Mouse (Mus musculus): ENCODE measurements around the gene Timp4.

The Timp4 gene

GRCm38 (mm10) chr6:115252099-115252873 is at the start of gene Timp4:
Timp4 (minus strand) TSS chr6:115252205.
- in situ Hi-C loops (cut with MboI), result no loop called here

- in situ Hi-C loops (cut with MboI), result no loop called here
These were observed 41.9 kb upstream of the Timp4 start for GRCm38 (mm10) chr6:115293877-115294276.

DNA sequence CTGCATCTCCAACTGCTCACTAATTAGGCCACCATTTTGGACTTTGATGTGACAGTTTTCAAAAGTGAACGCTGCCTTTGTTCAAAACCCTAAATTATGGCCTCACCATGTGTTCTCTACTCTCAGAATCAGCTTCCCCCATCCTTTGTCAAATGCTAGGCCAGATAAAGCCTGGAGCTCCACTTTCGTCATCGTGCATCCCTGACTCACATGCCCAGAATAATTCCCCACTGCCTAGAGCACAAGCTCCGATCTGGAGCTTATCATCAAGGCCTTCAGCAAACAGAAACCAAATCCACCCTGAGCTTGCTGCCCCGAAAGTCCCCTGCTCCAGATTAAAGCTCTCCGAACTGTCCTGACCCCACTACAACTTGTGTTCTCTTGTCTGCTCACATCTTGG is 40.6 kb upstream of the Timp4 start:
- in situ Hi-C loops (cut with MboI), result no loop called here

DNA sequence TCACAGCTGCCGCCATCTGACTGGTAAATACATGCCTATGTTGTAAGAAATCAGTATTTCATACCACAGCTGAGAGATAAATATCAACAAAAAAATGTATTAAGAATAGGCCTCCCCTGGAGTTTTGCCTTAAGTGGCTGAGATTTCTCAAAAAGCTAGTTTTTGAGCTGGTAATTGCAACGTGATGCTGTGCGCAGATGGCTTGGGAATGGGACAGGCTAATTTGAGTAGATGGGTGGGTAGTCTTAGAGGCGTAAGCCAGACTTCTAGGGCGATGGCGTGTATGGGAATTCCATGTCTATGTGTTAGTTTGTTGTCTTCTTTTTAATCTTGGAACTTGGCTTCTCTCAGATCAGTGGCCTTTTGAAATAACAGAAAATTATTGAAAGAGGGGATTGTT is 39.8 kb upstream of the Timp4 start:
- in situ Hi-C loops (cut with MboI), result no loop called here

DNA sequence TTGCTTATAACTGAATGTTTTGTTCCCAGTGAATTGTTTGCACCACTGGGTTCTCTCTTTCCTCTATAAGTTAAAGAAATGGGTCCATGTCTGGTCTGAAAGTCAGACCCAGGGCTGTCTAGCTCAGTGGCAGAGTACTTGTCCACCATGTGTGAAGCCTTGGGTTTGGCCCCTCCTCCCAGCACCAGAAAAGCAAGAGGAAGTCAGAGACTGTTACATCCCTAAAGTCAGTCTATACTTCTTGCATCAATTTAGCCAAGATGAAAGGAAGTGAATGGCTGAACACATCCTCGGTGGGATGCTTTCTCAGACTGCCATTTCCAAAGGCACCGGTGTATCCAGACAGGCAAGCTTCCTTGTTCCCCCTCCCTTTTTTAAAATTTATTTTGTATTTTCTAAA is 39.1 kb upstream of the Timp4 start:
- in situ Hi-C loops (cut with MboI), result no loop called here

DNA sequence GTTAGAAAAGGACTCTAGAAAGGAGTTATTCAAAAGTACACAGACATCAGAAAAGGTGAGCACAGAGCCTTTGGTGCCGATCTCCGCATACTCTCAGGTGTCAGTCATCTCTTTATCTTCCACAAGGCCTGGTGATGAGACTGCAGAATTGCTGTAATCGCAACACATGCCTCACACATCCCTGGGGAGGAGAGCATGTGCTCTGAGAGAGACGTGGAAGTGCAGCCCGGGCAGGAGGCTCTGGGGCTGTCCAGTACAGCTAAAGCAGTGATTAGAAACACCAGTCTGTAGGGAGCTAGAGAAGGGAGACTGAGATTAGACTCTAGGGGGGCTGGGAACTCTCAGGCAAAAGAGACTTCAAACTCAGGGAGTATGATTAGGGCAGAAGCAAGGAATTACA is 38.6 kb upstream of the Timp4 start:
- in situ Hi-C loops (cut with MboI), result no loop called here

GRCm38 (mm10) chr6:115288223-115288622 is 36.2 kb upstream of the Timp4 start:
- in situ Hi-C loops (cut with MboI), result no loop called here

DNA sequence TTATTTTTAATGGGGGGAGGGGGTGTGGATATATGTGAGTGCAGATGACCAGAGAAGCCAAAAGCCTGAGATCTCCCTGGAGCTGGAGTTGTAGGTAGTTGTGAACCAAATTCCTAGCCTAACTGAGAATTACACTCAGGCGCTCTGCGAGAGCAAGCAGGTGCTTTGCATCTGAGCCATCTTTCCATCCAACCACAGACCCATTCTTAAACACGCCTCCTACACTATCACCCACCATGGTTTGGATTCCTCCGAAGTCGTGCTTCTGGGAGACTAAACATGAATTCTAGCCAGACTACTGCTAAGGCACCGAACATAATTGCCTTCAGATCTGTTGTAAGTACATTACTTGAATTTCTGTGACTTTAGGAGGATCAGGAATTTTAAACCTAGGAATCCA is 34.4 kb upstream of the Timp4 start:
- in situ Hi-C loops (cut with MboI), result no loop called here

- in situ Hi-C loops (cut with MboI), result no loop called here
These were observed 32.1 kb upstream of the Timp4 start for GRCm38 (mm10) chr6:115284153-115284552.

DNA sequence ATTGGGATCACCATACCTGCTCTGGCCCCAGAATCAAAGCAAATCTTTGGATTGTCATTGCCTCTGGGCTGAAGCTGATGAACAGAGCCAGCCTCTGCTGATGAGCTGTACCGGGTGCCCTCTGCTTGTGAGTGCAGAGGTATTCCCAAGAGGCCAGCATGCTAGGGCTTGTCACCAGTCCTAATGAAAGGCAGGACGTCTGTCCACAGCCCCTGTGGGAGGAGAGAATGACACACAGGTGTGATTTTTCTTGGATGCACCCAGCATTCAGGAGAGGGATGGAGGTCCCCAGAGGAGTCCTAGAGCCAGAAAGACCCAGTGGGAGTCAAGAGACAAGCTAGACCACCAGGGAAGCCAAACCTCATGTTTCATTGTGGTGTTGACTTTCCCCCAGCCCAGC is 27.6 kb upstream of the Timp4 start:
- in situ Hi-C loops (cut with MboI), result no loop called here

DNA sequence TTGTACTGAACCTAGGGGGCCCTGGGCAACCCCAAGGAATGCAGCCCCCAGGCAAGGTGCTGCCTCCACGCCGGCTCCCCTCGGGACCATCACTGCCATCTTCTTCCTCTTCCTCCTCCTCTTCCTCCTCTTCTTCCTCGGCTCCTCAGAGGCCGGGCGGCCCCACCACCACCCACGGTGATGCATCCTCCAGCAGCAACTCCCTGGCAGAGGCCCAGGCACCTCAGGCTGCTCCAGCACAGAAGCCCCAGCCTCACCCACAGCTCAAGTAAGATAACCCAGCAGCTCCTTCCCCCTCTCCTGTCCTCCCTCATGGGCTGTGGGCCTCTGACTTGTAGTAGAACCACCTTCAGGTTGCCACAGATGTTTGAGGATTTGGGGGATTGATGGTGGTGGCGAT is 26.1 kb upstream of the Timp4 start:
- in situ Hi-C loops (cut with MboI), result no loop called here

GRCm38 (mm10) chr6:115275116-115275815 is 23.3 kb upstream of the Timp4 start:
- in situ Hi-C loops (cut with MboI), result no loop called here

DNA sequence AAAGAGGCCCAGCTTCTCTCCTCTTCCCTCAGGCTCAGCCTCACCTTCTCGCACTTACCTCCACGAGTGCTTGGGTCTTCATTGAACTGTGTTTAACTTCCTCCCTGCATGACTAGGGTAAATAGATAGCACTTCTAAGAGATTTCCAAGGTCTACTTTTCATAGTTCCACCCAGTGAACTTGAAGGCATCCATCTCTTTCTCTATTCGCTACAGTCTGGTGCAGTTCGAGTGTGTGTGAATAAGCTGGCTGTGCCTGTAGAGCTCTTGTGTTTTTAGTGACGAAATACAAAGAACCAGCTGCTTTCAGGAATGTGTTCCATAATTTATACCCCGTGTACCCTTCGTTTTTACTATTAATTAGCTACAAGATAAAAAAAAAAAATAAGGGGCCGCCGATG is 22.7 kb upstream of the Timp4 start:
- in situ Hi-C loops (cut with MboI), result no loop called here

GRCm38 (mm10) chr6:115273346-115273745 is 21.3 kb upstream of the Timp4 start:
- in situ Hi-C loops (cut with MboI), result no loop called here

- in situ Hi-C loops (cut with MboI), result no loop called here
These were observed 19.9 kb upstream of the Timp4 start for GRCm38 (mm10) chr6:115271866-115272271.

GRCm38 (mm10) chr6:115271326-115271725 is 19.3 kb upstream of the Timp4 start:
- in situ Hi-C loops (cut with MboI), result no loop called here

DNA sequence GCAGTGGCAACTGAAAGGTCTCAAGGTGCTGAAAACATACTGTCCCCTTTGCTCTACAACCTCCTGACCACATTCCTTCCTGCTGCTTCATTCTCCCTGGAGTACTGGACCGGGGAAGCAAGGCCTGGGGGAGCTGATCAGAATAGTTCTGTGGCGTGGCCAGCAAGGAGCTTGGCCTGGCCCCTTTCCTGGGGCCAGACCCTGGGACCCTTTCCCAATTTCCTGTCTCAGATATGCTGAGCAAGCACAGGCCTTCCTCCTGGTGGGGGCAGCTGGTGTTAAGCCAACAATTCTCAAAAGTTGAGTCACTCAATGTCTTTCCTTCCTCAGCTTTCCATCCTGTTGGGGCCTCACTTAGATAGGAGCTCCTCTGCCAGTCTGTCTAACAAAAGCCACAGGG is 18.1 kb upstream of the Timp4 start:
- in situ Hi-C loops (cut with MboI), result no loop called here

DNA sequence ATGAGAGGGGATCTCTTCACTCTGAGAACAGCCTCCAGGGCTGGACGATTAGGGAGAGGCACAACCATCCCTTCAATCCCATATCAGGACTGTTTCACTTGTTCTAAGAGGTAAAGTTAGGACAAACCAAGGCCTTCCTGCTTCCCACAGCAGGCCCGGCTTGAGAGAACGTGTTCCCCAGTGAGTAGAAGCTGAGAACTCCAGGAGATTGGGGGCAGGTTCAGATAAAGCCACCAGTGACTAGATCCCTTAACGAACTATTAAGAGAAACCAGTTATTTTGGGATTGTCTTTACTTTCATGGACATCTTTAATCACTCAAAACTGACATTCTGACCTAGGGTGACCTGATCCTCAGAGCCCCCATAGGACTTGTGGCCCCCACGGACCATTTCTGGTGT is 17.6 kb upstream of the Timp4 start:
- in situ Hi-C loops (cut with MboI), result no loop called here

DNA sequence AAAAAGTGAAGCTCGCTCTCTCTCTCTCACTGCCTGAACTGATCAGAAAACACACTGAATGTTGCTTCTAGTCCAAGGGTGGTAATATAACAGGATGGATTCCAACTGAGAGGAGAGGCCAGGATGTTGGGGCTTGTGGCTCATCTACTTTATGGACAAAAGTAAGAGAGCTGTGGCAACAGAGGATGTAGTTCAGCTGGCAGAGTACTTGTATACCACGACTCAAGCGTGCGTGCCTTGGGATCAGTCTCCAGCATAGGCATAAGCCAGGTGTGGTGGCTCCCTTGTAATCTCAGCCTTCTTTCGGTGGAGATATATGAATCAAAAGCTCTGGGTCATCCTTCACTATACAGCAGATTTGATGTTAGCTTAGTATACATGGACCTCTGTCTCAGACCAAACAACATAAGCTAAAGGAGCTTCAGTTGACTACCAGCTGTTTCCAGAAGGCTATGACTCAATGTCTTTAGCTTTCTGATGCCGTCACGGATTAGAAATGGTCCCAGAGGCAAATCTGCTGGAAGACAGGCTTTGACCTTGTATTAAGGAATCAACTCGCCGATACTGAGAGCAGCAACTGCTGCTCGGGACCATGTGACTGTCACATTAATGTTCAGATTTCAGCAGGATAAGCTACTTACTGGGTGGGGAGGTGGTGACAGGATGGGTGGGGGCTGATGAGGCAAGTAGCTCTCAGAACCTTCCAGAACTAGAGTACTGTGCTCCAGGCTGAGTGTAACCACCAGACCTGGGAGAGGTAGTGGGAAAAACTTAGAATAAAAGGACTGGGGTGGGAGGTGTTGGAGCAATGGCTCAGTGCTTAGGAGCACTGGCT is 16.8 kb upstream of the Timp4 start:
- in situ Hi-C loops (cut with MboI), result no loop called here

DNA sequence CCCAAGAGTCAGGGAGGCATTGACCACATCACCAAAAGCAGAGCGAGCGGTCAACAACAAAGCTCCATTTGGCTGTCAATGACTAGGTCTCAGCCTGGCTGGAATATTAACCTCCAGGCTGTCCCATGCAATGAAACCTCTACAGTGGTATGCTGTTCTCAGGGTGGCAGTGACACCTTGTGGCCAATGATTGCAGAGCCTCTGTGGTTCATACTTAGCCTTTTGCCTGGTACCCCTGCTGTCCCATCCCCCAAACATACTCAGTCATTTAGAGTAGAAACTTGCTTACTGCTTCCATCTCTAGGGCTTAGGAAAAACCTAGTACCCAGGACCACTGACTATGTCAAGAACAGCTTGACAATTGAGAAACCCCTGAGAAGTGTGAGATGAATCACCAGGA is 15.9 kb upstream of the Timp4 start:
- in situ Hi-C loops (cut with MboI), result no loop called here

- in situ Hi-C loops (cut with MboI), result no loop called here
These were observed 14.8 kb upstream of the Timp4 start for GRCm38 (mm10) chr6:115266791-115267190.

DNA sequence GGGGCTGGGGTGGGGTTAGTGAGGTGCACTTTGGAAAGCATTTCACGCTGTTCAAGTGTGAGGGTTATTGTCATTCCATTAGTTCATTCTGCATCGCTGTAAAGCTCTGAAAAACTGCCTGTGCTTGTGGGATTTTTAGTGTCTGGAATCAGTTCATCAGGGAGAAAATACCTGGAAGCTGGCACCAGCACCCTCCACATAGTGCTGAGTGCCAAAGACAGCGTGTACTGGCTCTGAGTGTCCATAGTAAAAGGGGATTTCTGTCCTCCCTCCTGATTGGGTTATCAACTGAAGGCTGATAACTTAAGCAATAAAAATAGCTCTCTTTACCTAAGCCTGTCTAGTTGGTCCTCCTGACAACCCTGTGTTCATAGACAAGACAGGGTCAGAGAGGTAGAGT is 8.5 kb upstream of the Timp4 start:
- in situ Hi-C loops (cut with MboI), result no loop called here

DNA sequence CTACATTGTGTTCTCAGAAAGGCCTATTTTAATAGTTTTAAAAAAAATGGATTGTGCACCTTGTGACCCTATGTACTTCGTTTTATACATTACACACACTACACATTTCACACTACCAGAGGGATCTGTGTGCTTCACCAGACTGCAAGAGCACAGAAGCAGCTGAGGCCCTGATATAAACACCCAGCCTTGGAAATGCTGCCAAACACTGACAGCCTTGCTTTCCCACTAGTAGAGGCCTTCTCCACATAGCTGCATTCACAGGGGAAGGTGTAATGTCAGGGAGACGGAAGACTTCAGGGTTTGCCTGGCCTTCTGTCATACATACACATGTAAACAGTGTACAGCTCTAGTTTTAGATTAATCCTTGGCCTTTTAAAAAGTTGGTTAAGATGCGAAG is 3.2 kb upstream of the Timp4 start:
- in situ Hi-C loops (cut with MboI), result no loop called here
